ENCODE assay signal across 8 mouse cellular contexts in the genomic region with DNA sequence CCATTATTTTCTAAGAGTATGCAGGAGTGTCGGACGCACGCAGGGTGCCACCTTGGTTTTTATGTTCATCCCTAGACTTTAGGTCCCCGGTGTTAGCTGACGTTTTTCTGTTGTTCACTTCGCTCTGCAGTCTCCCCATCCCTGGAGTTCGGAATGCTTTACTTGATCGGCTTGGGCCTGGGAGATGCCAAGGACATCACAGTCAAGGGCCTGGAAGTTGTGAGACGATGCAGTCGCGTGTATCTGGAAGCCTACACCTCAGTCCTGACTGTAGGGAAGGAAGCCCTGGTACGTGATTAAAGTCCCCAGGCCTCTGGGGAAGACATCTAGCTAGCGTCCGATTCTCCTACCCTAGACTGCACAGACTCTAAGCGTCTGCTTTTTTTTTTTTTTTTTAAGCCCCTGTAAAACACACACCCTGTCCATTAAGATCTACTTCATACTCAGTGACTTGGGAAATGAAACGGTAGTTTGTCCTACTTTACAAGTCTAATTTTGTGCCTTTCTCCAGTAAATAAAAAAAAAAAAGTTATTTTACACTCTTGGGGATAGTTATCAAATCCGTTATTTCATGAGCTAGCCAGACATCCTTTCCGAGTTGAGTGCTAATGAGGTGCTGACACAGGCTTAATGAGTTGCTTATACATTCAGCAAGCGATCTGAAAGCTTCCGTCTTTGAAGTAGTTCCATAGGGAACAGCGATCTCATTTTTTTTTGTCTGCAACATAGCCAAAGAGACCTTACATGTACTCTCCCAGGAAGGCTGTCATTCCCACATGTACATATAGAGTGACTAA. TPM values are rescaled to one million over a fixed set of nuclear protein-coding genes. Genes with fewer than 3 reads are reported as not detected.
DNase-seq lines count a peak whose midpoint lies in the region; ATAC-seq lines count a peak whose summit lies in the region.

No protein-coding gene starts in this region.

- peak; percentile 31 to 43 for DNase-seq in adrenal gland, adult 18-20 months (ENCODE audit: low spot score in 2 of 2)
- DNase-seq in adrenal gland, adult 8-10 months, result no peak
- DNase-seq in lung, postnatal 36 days, result no peak
- DNase-seq in natural killer cell, adult 2 months (ENCODE audit: low spot score in 2 of 2), result no peak

- 2% methylated on average over 21 of the region's 21 CpGs for WGBS in lung, embryonic 15.5 days
- WGBS in embryonic facial prominence, embryonic 12.5 days, result 5% methylated on average over 21 of the region's 21 CpGs
- WGBS in intestine, embryonic 16.5 days, result 4% methylated on average over 21 of the region's 21 CpGs
- WGBS in midbrain, embryonic 16.5 days, result 1% methylated on average over 21 of the region's 21 CpGs

- peak overlapping the region; percentile 79 for H3K27ac ChIP-seq in lung, embryonic 15.5 days
- H3K27ac ChIP-seq in embryonic facial prominence, embryonic 12.5 days, result no peak overlapping the region
- peak overlapping the region; percentile 84; the same call in 1 of the 2 replicates for H3K27ac ChIP-seq in intestine, embryonic 16.5 days (ENCODE audit: low read length)
- H3K27ac ChIP-seq in midbrain, embryonic 16.5 days (ENCODE audit: low read length), result peak overlapping the region; percentile 95

- no peaks in the 10 kb centered on the region for H3K9me3 ChIP-seq in lung, embryonic 15.5 days
- H3K9me3 ChIP-seq in embryonic facial prominence, embryonic 12.5 days, result no peaks in the 10 kb centered on the region
- no peaks in the 10 kb centered on the region for H3K9me3 ChIP-seq in intestine, embryonic 16.5 days (ENCODE audit: control insufficient read depth, low read length)
- no peaks in the 10 kb centered on the region for H3K9me3 ChIP-seq in midbrain, embryonic 16.5 days (replicated peaks; ENCODE audit: control insufficient read depth, low read length, poor library complexity, severe bottlenecking)

- ATAC-seq in lung, embryonic 15.5 days (ENCODE audit: borderline replicate concordance, extremely low read depth, low FRiP score, low TSS enrichment), result peak; percentile 66
- peak; percentile 59 for ATAC-seq in embryonic facial prominence, embryonic 12.5 days (ENCODE audit: insufficient number of reproducible peaks, insufficient read depth, low FRiP score, low TSS enrichment)
- ATAC-seq in intestine, embryonic 16.5 days, result peak; percentile 67
- peak; percentile 82 for ATAC-seq in midbrain, embryonic 16.5 days

- H3K36me3 ChIP-seq in lung, embryonic 15.5 days, result peaks cover 6% of the 10 kb centered on the region
- no peaks in the 10 kb centered on the region for H3K36me3 ChIP-seq in embryonic facial prominence, embryonic 12.5 days
- H3K36me3 ChIP-seq in intestine, embryonic 16.5 days (ENCODE audit: control insufficient read depth, insufficient read depth, low read length), result no peaks in the 10 kb centered on the region
- no peaks in the 10 kb centered on the region for H3K36me3 ChIP-seq in midbrain, embryonic 16.5 days (ENCODE audit: control insufficient read depth, insufficient read depth, low read length)

- no peaks in the 10 kb centered on the region for H3K27me3 ChIP-seq in lung, embryonic 15.5 days
- H3K27me3 ChIP-seq in embryonic facial prominence, embryonic 12.5 days, result no peaks in the 10 kb centered on the region
- H3K27me3 ChIP-seq in intestine, embryonic 16.5 days (replicated peaks; ENCODE audit: control insufficient read depth, insufficient read depth, low read length), result no peaks in the 10 kb centered on the region
- no peaks in the 10 kb centered on the region for H3K27me3 ChIP-seq in midbrain, embryonic 16.5 days (ENCODE audit: control insufficient read depth, insufficient read depth, low read depth, low read length)

- peaks cover 4% of the 10 kb centered on the region; the same call in 1 of the 2 replicates for H3K4me1 ChIP-seq in lung, embryonic 15.5 days
- peaks cover 4% of the 10 kb centered on the region; the same call in 1 of the 2 replicates for H3K4me1 ChIP-seq in embryonic facial prominence, embryonic 12.5 days
- 0 out of 2 replicates have a peak, but pooled peaks cover 2% of the 10 kb centered on the region for H3K4me1 ChIP-seq in intestine, embryonic 16.5 days (ENCODE audit: control insufficient read depth, insufficient read depth, low read length)
- H3K4me1 ChIP-seq in midbrain, embryonic 16.5 days (ENCODE audit: control insufficient read depth, insufficient read depth, low read length), result peaks cover 6% of the 10 kb centered on the region

- peak overlapping the region; percentile 80 for H3K4me2 ChIP-seq in lung, embryonic 15.5 days
- H3K4me2 ChIP-seq in embryonic facial prominence, embryonic 12.5 days (replicated peaks), result peak overlapping the region; percentile 73
- peak overlapping the region; percentile 70 for H3K4me2 ChIP-seq in intestine, embryonic 16.5 days (ENCODE audit: low read depth, low read length)
- peak overlapping the region; percentile 80 for H3K4me2 ChIP-seq in midbrain, embryonic 16.5 days (ENCODE audit: low read length)

- H3K4me3 ChIP-seq in lung, embryonic 15.5 days, result peak overlapping the region; percentile 77
- peak overlapping the region; percentile 75 for H3K4me3 ChIP-seq in embryonic facial prominence, embryonic 12.5 days
- peak overlapping the region; percentile 91 for H3K4me3 ChIP-seq in intestine, embryonic 16.5 days (ENCODE audit: low read length)
- peak overlapping the region; percentile 82 for H3K4me3 ChIP-seq in midbrain, embryonic 16.5 days (ENCODE audit: low read depth, low read length)

- H3K9ac ChIP-seq in lung, embryonic 15.5 days, result peak overlapping the region; percentile 67
- peak overlapping the region; percentile 51 for H3K9ac ChIP-seq in embryonic facial prominence, embryonic 12.5 days
- peak overlapping the region; percentile 87 for H3K9ac ChIP-seq in intestine, embryonic 16.5 days (ENCODE audit: low read depth, low read length)
- peak overlapping the region; percentile 89 for H3K9ac ChIP-seq in midbrain, embryonic 16.5 days (ENCODE audit: low read depth, low read length)

RNA-seq across cellular contexts. Expression of a gene that starts 0.9 kb away (rescaled TPM):
- 10 to 100 TPM; 16.1 to 17.0 TPM for total RNA-seq in adrenal gland, adult 18-20 months (2021)
- total RNA-seq in adrenal gland, adult 8-10 months (2022), result 10 to 100 TPM; 19.4 to 27.2 (median 21.3) TPM
- polyA plus RNA-seq in lung, embryonic 15.5 days (2015; fragmentation: Nextera tagmentation; extraction: Ambion mirVana), result 24.2 and 25.8 TPM in 2 replicates
- 25.1 and 27.5 TPM in 2 replicates for polyA plus RNA-seq in embryonic facial prominence, embryonic 12.5 days (2016; fragmentation: Nextera tagmentation; extraction: Ambion mirVana)
- 24.3 and 28.8 TPM in 2 replicates for polyA plus RNA-seq in intestine, embryonic 16.5 days (2015; fragmentation: Nextera tagmentation; extraction: Ambion mirVana)
- polyA plus RNA-seq in midbrain, embryonic 16.5 days (2015; fragmentation: Nextera tagmentation; extraction: Ambion mirVana), result 21.8 and 22.1 TPM in 2 replicates

Comparison
In these comparisons a context has a peak if more than half of its experiments do, and no peak if none do; other contexts are left out.
1. DNase-seq: peak in adrenal gland, adult 18-20 months (2 of 2); none in adrenal gland, adult 8-10 months (single experiment), lung, postnatal 36 days (single experiment) and natural killer cell, adult 2 months (0 of 2).
2. Peak in every context shown above with its lines, with median percentiles within 50 percentile points of each other: ATAC-seq, H3K4me2 ChIP-seq, H3K4me3 ChIP-seq and H3K9ac ChIP-seq.